ENCODE assay signal across 24 mouse cellular contexts in genomic region chr8:34495974-34496373, GRCm38 (mm10).
DNase-seq lines count a peak whose midpoint lies in the region; ATAC-seq and TF ChIP-seq lines count a peak whose summit lies in the region.
"Had no signal": no experiment of that assay in that cellular context is flagged by ENCODE, and none has a peak within 500 bp of the region (broad histone marks: within the 10 kb centered on the region; RNA-seq: fewer than 3 reads in every experiment).

No protein-coding gene starts in this region.

- TF ChIP-seq CTCF in lung, postnatal 0 days (IDR thresholded peaks at IDR 0.05) = no peak

- H3K4me3 ChIP-seq in lung, postnatal 0 days (ENCODE audit: low read depth, low read length) = no peak overlapping the region
- H3K4me3 ChIP-seq: embryonic facial prominence, embryonic 10.5 days; embryonic facial prominence, embryonic 12.5 days; forebrain, embryonic 13.5 days; forebrain, embryonic 15.5 days had no signal

- no peaks in the 10 kb centered on the region for H3K4me1 ChIP-seq in lung, postnatal 0 days (ENCODE audit: insufficient read depth, low read depth, low read length)
- H3K4me1 ChIP-seq: embryonic facial prominence, embryonic 10.5 days; embryonic facial prominence, embryonic 12.5 days had no signal

- no peak overlapping the region for H3K4me2 ChIP-seq in lung, postnatal 0 days (replicated peaks; ENCODE audit: low read depth, low read length)
- H3K4me2 ChIP-seq: embryonic facial prominence, embryonic 12.5 days; forebrain, embryonic 13.5 days; forebrain, embryonic 15.5 days had no signal

- no peaks in the 10 kb centered on the region for H3K27me3 ChIP-seq in lung, postnatal 0 days (replicated peaks; ENCODE audit: insufficient read depth, low read length)
- H3K27me3 ChIP-seq: CH12.LX; embryonic facial prominence, embryonic 12.5 days; forebrain, embryonic 13.5 days; forebrain, embryonic 15.5 days; Patski had no signal

- DNase-seq in heart, adult 11 months = peak; percentile 37
- DNase-seq in heart, postnatal 25 days (ENCODE audit: low spot score) = no peak
- peak; percentile 69 for DNase-seq in lung, postnatal 0 days (ENCODE audit: low spot score)
- no peak for DNase-seq in lung, postnatal 10 days
- DNase-seq in lung, postnatal 36 days = peak; percentile 37
- DNase-seq in lung, postnatal 4 days = no peak
- DNase-seq: adrenal gland, adult 8-10 months; adrenal gland, postnatal 14 days; adrenal gland, postnatal 36 days; B cell, adult 2 months; cerebellum, adult 11-12 months; cerebellum, adult 2 months; cerebellum, adult 9-10 months; cerebellum, postnatal 10 days; cerebellum, postnatal 25 days had no signal

- no peak overlapping the region for H3K9ac ChIP-seq in lung, postnatal 0 days (replicated peaks; ENCODE audit: low read depth)
- H3K9ac ChIP-seq: embryonic facial prominence, embryonic 12.5 days; forebrain, embryonic 13.5 days; forebrain, embryonic 15.5 days had no signal

- no peak overlapping the region for H3K27ac ChIP-seq in lung, postnatal 0 days (ENCODE audit: low read length)
- H3K27ac ChIP-seq: embryonic facial prominence, embryonic 10.5 days; embryonic facial prominence, embryonic 12.5 days; forebrain, embryonic 13.5 days; forebrain, embryonic 15.5 days had no signal

- peak; percentile 64 for TF ChIP-seq EP300 in lung, postnatal 0 days (IDR thresholded peaks at IDR 0.05)

- 43% methylated on average over 4 of the region's 4 CpGs for WGBS in lung, postnatal 0 days

- no peaks in the 10 kb centered on the region for H3K9me3 ChIP-seq in lung, postnatal 0 days (ENCODE audit: low read length)
- H3K9me3 ChIP-seq: embryonic facial prominence, embryonic 10.5 days; embryonic facial prominence, embryonic 12.5 days; forebrain, embryonic 13.5 days; forebrain, embryonic 15.5 days; G1E had no signal

- ATAC-seq in lung, postnatal 0 days = peak; percentile 78
- ATAC-seq: activated CD4-positive, CD25-positive, alpha-beta regulatory T cell, adult 4 months; CD4-positive, CD25-positive, alpha-beta regulatory T cell, adult 4 months; forebrain, embryonic 13.5 days; forebrain, embryonic 15.5 days; Patski had no signal

- intact Hi-C loops in heart, postnatal 25 days (cut with DNase I) = no loop called here

- no peaks in the 10 kb centered on the region for H3K36me3 ChIP-seq in lung, postnatal 0 days (ENCODE audit: insufficient read depth, low read length)
- H3K36me3 ChIP-seq: embryonic facial prominence, embryonic 10.5 days; embryonic facial prominence, embryonic 12.5 days; forebrain, embryonic 15.5 days; G1E had no signal

Comparison
In these comparisons a context has a peak if more than half of its experiments do, and no peak if none do; other contexts are left out.
1. DNase-seq: peak in heart, adult 11 months (single experiment), lung, postnatal 0 days (single experiment) and lung, postnatal 36 days (single experiment); none in heart, postnatal 25 days (single experiment), lung, postnatal 10 days (single experiment) and lung, postnatal 4 days (0 of 2).